Mouse (Mus musculus) gastrocnemius, adult 2 months (tissue): ENCODE results near the gene Epb41. TPM values are rescaled to one million over a fixed set of nuclear protein-coding genes. Genes with fewer than 3 reads are reported as not detected.

Source experiments
- DNase-seq: peaks from one replicate; pipeline ENCODE4 v3.0.0; 2022
- H3K27ac ChIP-seq: fragments of 200-600 bp; 2 replicates; pipeline ENCODE4 v1.8.1; 2022; ENCODE audit warnings: mild to moderate bottlenecking
- H3K4me3 ChIP-seq: fragments of 200-600 bp; 2 replicates; pipeline ENCODE4 v1.8.1; 2022; ENCODE audit warnings: mild to moderate bottlenecking, moderate library complexity
- CTCF ChIP-seq: fragments of 200-600 bp; IDR thresholded peaks from 2 replicates; pipeline ENCODE4 v1.8.1; 2022; ENCODE audit warnings: antibody characterized with exemption, mild to moderate bottlenecking, moderate library complexity
- intact Hi-C: fragments of 180-260 bp; cut with DNase I; formaldehyde crosslinking; loops from one replicate; pipeline ENCODE4 v1.15.1; 2025
- total RNA-seq, 2 experiments: library from RNA; stranded (reverse); gene quantifications; 2 replicates each; pipeline ENCODE4 v1.2.3; 2021

Gene Epb41
- total RNA-seq, 2 experiments from 2014 or later = 102 to 113 TPM

DNA sequence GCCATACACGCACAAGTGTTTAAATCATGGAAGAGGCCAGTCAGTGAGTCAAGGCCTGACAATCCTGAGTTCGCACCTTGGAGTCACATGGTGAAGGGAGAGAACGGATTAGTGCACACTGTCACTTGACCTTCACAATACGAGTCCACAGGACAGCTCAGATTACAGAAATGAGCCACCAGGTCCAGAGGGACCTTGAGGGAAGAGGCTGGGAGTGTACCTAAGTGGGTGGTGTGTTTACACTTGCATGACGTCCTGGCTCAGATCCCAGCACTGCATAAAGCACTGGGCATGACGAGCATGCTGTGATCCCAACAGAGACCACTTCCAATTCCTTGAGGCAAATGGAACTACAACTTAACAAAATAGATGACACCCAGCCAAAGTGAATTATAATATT is 168.7 kb downstream of the Epb41 start:
- intact Hi-C loops = no loop called here
- no peak for DNase-seq
- TF ChIP-seq CTCF = no peak
- no peak overlapping the region for H3K4me3 ChIP-seq
- H3K27ac ChIP-seq = no peak overlapping the region

DNA sequence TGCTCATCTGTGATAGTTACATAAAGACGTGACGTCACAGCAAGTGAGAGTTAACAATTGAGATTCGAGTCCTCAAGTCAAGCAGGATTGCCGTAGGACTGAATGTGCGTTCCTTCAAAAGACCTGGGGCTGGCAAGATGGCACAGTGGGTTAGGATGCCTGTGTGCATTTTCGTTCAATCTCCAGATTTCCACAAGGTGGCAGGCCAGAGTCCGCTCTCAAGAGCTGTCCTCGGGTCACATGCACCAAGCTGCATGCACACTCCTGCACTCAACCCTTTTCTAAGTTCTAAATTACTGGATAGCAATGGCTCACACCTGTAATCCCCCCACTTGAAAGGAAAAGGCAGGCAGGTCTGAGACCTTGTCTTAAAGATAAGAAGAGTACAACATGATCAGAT is 170.6 kb downstream of the Epb41 start:
- TF ChIP-seq CTCF = peak; percentile 56
- Histone ChIP-seq H3K27ac (no peak overlapping the region), H3K4me3 (no peak overlapping the region)
- intact Hi-C loops = no loop called here
- peak; percentile 32 for DNase-seq

DNA sequence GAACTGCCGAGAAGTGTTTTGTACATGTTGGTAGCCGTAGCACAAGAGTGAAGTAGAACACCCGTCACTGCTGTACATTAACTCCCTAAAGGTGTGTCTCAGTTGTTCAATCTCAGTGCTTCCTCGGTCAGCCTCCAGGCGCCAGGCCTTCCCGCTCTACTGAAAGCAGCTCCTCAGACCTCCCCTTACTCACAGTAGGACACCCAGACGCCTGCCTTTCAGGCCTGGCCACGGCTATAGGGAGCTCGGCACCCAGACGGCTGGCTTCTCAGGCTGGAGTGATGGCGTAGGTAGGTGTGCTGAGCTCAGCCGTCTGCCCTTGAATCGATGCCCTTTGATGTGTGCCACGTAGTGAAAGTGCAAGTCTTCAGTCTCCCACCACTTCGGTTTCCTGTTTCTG is 174.0 kb downstream of the Epb41 start:
- intact Hi-C loops = no loop called here
- DNase-seq = peak; percentile 6
- H3K27ac ChIP-seq = no peak overlapping the region
- TF ChIP-seq CTCF = no peak
- H3K4me3 ChIP-seq = no peak overlapping the region

DNA sequence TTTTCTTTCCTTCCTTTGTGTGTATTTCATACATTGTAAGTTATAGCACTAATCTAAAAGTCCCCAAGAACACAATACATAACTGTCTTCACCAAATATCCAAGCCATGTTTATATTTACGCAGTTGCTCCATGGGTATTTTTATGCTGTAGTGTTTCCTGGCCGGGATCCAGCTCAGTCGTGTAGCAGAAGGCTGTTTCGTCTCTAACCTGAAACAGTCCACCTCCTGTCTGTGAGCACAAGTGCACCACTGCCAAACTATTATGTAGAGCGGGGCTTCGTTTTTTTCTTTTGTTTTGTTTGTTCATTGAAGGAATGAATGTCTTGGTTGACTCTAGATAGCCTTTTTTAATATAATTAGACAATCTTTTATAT is 176.0 kb downstream of the Epb41 start:
- intact Hi-C loops = no loop called here
- Histone ChIP-seq H3K4me3 (no peak overlapping the region), H3K27ac (peak overlapping the region; percentile 50; the same call in 1 of the 2 replicates)
- peak; percentile 43 for DNase-seq
- no peak for TF ChIP-seq CTCF

DNA sequence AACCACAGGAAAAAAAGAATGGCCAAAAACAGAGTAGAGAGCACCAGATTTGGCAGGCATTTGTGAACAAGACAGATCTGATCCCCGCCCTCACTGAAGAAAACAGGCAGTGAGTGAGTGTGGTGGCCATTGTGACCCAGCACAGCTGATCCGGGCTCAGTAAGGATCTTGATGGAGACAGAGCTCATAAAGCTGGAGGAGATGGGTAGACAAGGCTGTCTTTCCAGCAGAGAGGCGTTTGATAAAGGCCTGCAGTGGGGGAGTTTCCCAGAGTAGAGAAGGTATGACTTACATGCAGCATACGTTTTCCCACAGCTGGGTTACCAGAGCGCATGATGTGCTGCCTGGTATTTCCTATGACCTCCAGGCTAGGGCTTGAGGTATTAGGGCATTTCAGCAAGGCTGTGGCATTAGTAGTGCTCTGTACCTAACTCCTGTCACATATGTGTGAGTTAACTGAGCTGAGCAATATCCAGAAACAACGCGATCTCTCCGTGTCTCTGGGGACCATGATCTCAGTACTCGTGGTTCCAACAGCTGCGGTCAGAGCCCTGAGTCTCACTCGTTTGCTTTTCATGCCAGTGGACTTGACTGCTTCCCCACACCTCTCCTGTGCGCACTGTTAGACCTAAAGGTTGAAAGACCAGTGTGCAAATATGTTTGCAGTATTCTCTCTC is 176.5 kb downstream of the Epb41 start:
- intact Hi-C loops = no loop called here
- TF ChIP-seq CTCF = no peak
- H3K27ac ChIP-seq = peak overlapping the region; percentile 50
- DNase-seq = peak; percentile 55
- H3K4me3 ChIP-seq = no peak overlapping the region

DNA sequence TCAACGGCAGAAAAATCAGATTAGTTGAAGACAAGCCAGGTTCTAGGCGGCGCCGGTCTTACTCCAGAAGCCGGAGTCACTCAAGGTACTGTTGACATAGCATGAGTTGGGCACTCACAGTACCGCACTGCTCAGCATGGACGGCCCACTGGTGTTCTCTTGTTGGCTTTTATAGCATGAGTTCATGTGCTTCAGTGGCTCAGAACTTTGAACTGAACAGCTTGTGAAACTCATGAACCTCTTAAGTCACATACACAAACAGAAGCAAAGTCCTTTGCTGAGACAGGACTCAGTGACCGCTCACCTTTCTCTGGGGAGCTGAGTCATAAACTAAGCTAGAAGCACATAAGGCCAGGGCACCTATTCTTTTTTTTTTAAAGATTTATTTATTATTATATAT is 177.3 kb downstream of the Epb41 start:
- DNase-seq = peak; percentile 11
- no peak for TF ChIP-seq CTCF
- no peak overlapping the region for H3K4me3 ChIP-seq
- intact Hi-C loops = no loop called here
- H3K27ac ChIP-seq = no peak overlapping the region

DNA sequence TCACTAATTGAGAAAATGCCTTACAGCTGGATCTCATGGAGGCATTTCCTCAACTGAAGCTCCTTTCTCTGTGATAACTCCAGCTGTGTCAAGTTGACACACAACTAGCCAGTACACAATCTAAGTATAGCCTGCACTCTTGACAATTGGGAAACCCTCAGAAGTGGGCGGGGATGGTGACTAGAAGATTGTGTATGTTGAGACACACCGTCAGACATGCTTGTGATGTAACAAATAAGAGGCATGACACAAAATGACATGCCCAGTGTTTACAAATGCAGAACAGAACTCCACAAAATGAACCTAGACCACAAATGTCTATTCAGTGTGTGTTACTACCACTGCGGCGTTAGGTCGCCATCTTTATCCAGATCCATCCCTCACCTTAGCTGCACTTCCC is 178.0 kb downstream of the Epb41 start:
- intact Hi-C loops = no loop called here
- no peak overlapping the region for H3K4me3 ChIP-seq
- no peak overlapping the region for H3K27ac ChIP-seq
- DNase-seq = no peak
- no peak for TF ChIP-seq CTCF

DNA sequence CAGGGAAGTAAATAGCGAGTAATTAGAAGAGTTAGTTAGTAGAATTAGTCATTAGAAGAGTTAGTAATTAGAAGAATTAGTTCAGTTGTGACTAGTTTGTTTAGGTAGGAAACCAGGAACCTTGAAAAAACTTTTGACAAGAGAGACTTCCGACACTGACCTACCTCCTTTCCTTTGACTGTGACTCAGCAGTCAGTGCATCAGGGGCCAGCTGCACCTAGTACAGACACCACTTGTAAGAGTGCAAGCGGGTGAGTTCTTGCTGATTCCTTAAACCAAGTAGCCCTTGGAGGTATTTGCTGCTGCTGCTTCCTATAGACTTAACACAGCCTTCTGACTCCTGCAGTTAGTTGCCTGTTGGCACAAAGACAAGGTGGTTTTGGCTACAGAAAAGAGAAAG is 184.4 kb downstream of the Epb41 start:
- TF ChIP-seq CTCF = no peak
- Histone ChIP-seq H3K27ac (peak overlapping the region; percentile 20; the same call in 1 of the 2 replicates), H3K4me3 (no peak overlapping the region)
- no peak for DNase-seq
- intact Hi-C loops = no loop called here

DNA sequence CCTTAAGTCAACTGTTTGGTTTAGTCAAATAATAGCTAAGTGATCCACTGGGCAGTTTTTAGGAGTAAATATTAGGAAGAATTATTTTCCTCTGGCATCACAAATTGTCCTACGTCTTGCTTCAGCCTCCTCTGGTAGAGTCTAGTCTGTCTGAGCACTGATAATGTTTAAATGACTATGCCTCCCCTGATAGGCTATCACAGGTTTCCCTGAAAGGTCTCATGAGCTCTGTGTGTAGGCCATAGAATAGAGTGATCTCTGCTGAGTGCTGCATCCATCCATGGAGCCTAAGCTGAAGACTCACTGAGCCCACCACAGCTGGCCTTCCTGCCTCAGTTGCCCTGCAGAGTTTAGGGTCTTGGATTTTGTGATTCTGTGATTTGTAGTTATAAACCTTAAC is 186.6 kb downstream of the Epb41 start:
- TF ChIP-seq CTCF = no peak
- intact Hi-C loops = no loop called here
- DNase-seq = no peak
- Histone ChIP-seq H3K4me3 (no peak overlapping the region), H3K27ac (no peak overlapping the region)

DNA sequence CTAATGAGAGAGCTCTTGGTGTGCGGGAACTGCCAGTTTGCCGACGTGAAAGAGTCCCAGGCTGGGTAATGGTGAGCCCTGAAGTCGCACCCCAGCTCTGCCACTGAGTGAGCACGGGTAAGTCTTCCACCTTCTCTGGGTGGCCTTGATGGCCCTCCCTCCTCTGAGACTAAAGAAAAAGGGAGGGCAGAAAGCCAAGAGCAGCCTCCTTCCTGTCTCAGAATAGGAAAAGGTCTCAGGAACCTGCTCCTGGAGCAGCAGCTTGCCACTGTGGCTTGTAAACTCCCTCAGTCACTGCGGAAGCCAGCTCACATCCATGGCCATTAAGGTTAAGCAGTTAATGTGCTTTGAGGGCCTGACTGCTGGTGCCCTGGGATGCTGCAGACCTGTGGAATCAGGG is 189.7 kb downstream of the Epb41 start:
- peak overlapping the region; percentile 24; the same call in 1 of the 2 replicates for H3K27ac ChIP-seq
- TF ChIP-seq CTCF = no peak
- intact Hi-C loops = no loop called here
- no peak overlapping the region for H3K4me3 ChIP-seq
- no peak for DNase-seq

DNA sequence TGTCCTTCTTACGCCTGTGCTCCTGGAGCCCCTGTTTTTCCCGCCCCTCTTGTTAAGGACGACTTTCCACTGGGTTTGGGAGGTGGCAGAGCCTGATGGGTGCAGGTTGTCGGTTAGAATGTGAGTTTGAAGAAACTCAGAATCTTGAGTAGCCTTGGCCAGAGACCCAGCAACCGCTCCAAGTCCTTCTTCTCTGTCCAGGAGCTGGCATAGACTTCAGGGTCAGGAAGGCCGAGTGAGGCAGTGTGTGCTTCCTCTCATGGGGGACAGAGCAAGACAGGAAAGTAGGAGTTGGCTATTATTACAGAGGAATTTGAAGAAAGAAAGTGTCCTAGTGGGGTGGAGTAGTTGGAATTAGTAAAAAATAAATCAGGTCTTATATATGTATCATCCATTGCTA is 191.6 kb downstream of the Epb41 start:
- intact Hi-C loops = no loop called here
- peak; percentile 64 for DNase-seq
- H3K27ac ChIP-seq = peak overlapping the region; percentile 6
- H3K4me3 ChIP-seq = peak overlapping the region; percentile 16; the same call in 1 of the 2 replicates
- TF ChIP-seq CTCF = no peak

DNA sequence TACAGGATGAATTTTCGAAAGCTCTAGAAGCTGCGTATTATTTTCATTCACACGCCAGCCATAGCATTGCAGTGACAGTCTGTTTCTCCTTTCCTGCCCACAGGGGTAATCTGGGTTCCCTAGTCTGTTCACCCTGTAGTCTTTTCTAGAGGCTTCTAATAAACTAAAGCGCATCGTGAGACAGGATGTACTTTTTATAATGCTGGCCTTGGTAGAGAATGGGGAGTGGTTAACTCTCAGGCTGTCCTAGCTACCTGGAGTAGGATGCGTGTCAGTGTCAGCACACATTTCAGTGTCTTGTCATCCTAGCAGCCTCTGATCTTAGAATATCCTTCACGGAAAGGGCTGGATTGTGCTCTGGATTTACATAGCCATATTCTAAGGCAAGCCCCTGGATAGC is 193.8 kb downstream of the Epb41 start:
- TF ChIP-seq CTCF = no peak
- no peak for DNase-seq
- H3K27ac ChIP-seq = peak overlapping the region; percentile 78
- peak overlapping the region; percentile 11; the same call in 1 of the 2 replicates for H3K4me3 ChIP-seq
- intact Hi-C loops = no loop called here

DNA sequence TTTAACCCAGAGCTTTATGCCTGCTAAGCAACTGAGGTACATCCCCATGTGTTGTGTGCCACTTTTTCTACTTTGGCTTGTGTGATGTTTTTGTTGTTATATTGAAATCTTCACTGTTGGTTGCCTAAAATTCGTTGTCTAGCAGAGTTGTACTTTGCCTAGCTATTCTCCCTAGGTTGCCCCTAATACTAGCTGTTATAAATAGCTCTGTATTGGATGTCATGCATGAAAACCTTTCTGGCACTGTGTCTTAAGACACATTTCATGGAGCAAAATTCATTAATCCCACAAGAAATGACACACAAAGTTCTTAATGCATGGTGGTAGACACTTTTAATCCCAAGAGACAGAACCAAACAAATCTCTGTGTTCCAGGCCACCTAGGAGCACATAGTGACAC is 195.4 kb downstream of the Epb41 start:
- Histone ChIP-seq H3K27ac (peak overlapping the region; percentile 78), H3K4me3 (peak overlapping the region; percentile 42)
- no peak for DNase-seq
- intact Hi-C loops = no loop called here
- TF ChIP-seq CTCF = no peak

DNA sequence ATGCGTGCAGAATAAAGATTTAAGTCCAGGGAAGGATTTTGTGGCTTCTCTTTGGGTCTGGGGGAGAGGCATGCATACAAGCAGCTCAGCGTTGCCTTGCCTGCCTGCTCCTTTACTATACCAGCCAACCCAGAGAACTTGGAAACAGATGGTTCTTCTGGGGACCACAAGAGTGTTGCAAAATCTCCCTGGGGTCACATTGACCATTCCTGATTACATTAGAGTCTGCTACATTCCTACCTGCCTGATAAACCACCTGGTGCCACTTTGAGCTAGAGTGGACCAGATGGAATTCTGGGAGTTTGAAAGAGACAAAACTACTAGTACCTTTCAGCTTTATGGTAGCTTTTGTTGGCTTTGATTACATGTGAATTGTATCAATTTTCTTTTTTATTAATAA is 198.3 kb downstream of the Epb41 start:
- no peak for DNase-seq
- no peak for TF ChIP-seq CTCF
- Histone ChIP-seq H3K27ac (peak overlapping the region; percentile 10; the same call in 1 of the 2 replicates), H3K4me3 (peak overlapping the region; percentile 13; the same call in 1 of the 2 replicates)
- intact Hi-C loops = no loop called here
